Mouse (Mus musculus) MEL (cell line): ENCODE data around the gene Baiap2. TPM values are rescaled to one million over a fixed set of nuclear protein-coding genes. Genes with fewer than 3 reads are reported as not detected.

Source experiments
- DNase-seq: peaks from one replicate; pipeline ENCODE4 v3.0.0; 2011; ENCODE audit warnings: low read depth, low spot score
- H3K27ac ChIP-seq: 2 replicates; pipeline ENCODE4 v1.5.1; 2012; ENCODE audit warnings: low read depth, mild to moderate bottlenecking, control low read depth, low read length, moderate library complexity; ENCODE audit not compliant: control insufficient read depth
- H3K27me3 ChIP-seq, 2 experiments: fragments of 150-350 bp in 1 of 2; sonication (generic) in 1 of 2; 2 replicates each; pipeline ENCODE4 v1.6.1; 2012; ENCODE audit warnings: low read length in 2 of 2, mild to moderate bottlenecking in 2 of 2, improper control_type of control experiment in 1 of 2, moderate library complexity in 1 of 2; ENCODE audit not compliant: insufficient read depth in 2 of 2, control insufficient read depth in 1 of 2
- H3K36me3 ChIP-seq, 2 experiments: 2 replicates each; pipeline ENCODE4 v1.6.1; 2012 to 2014; ENCODE audit warnings: low read length in 2 of 2, improper control_type of control experiment in 1 of 2, inconsistent platforms in 1 of 2, mild to moderate bottlenecking in 1 of 2; ENCODE audit not compliant: insufficient read depth in 2 of 2, control insufficient read depth in 1 of 2
- H3K4me1 ChIP-seq, 2 experiments: fragments of 150-350 bp in 1 of 2; sonication (generic) in 1 of 2; 2 replicates each; pipeline ENCODE4 v1.6.1; 2012; ENCODE audit warnings: low read length in 2 of 2, improper control_type of control experiment in 1 of 2, mild to moderate bottlenecking in 1 of 2; ENCODE audit not compliant: insufficient read depth in 2 of 2, control insufficient read depth in 1 of 2
- H3K4me3 ChIP-seq, 2 experiments: fragments of 150-350 bp in 1 of 2; sonication (generic) in 1 of 2; 2 replicates each; pipeline ENCODE4 v1.5.1; 2012; ENCODE audit warnings: low read depth in 2 of 2, low read length in 2 of 2, mild to moderate bottlenecking in 2 of 2, moderate library complexity in 2 of 2, control low read depth in 1 of 2, improper control_type of control experiment in 1 of 2; ENCODE audit not compliant: control insufficient read depth in 1 of 2, insufficient read depth in 1 of 2
- H3K79me2 ChIP-seq: 2 replicates; pipeline ENCODE4 v1.6.1; 2012; ENCODE audit warnings: mild to moderate bottlenecking, low read length, moderate library complexity; ENCODE audit not compliant: control insufficient read depth, poor library complexity, insufficient read depth
- H3K9ac ChIP-seq: 2 replicates; pipeline ENCODE4 v1.6.1; 2012; ENCODE audit warnings: low read depth, mild to moderate bottlenecking, control low read depth, low read length, moderate library complexity; ENCODE audit not compliant: control insufficient read depth, poor library complexity, severe bottlenecking
- H3K9me3 ChIP-seq: fragments of 150-350 bp; sonication (generic); replicated peaks from 2 replicates; pipeline ENCODE4 v1.6.1; 2012; ENCODE audit warnings: mild to moderate bottlenecking, low read length, improper control_type of control experiment, moderate library complexity; ENCODE audit not compliant: insufficient read depth
- CHD1 ChIP-seq: IDR thresholded peaks from 2 replicates; pipeline ENCODE4 v1.6.1; 2012; ENCODE audit warnings: low read depth, mild to moderate bottlenecking, inconsistent platforms, low read length, improper control_type of control experiment
- CHD2 ChIP-seq: IDR thresholded peaks from 2 replicates; pipeline ENCODE4 v1.6.1; 2011; ENCODE audit warnings: low read length, improper control_type of control experiment
- CTCF ChIP-seq, 3 experiments: IDR thresholded peaks in 2 of 3; conservative IDR thresholded peaks in 1 of 3; 2 replicates each; pipeline ENCODE4 v1.5.1; 2011 to 2012; ENCODE audit warnings: low read length in 3 of 3, low read depth in 2 of 3, mild to moderate bottlenecking in 2 of 3, improper control_type of control experiment in 1 of 3, inconsistent platforms in 1 of 3, mixed read lengths in 1 of 3, moderate library complexity in 1 of 3; ENCODE audit not compliant: control insufficient read depth in 1 of 3, insufficient read depth in 1 of 3, poor library complexity in 1 of 3, severe bottlenecking in 1 of 3
- ELF1 ChIP-seq: IDR thresholded peaks from 2 replicates; pipeline ENCODE4 v1.6.1; 2014; ENCODE audit warnings: low read depth, mild to moderate bottlenecking, inconsistent platforms, low read length, improper control_type of control experiment, moderate library complexity
- GABPA ChIP-seq: IDR thresholded peaks from 2 replicates; pipeline ENCODE4 v1.6.1; 2012; ENCODE audit warnings: low read depth, mild to moderate bottlenecking, inconsistent platforms, low read length, improper control_type of control experiment, moderate library complexity
- HCFC1 ChIP-seq: IDR thresholded peaks from 2 replicates; pipeline ENCODE4 v1.6.1; 2012; ENCODE audit warnings: low read depth, mild to moderate bottlenecking, inconsistent platforms, low read length, improper control_type of control experiment, moderate library complexity
- JUND ChIP-seq: IDR thresholded peaks from 2 replicates; pipeline ENCODE4 v1.6.1; 2011; ENCODE audit warnings: low read depth, mild to moderate bottlenecking, improper control_type of control experiment, low read length
- KAT2A ChIP-seq: conservative IDR thresholded peaks from 2 replicates; pipeline ENCODE4 v1.6.1; 2012; ENCODE audit warnings: low read depth, low read length, improper control_type of control experiment, inconsistent platforms
- MAFK ChIP-seq: IDR thresholded peaks from 2 replicates; pipeline ENCODE4 v1.6.1; 2011; ENCODE audit warnings: low read depth, mild to moderate bottlenecking, low read length, improper control_type of control experiment, borderline replicate concordance
- MAX ChIP-seq: IDR thresholded peaks from 2 replicates; pipeline ENCODE4 v1.6.1; 2011; ENCODE audit warnings: low read length, improper control_type of control experiment
- MXI1 ChIP-seq: IDR thresholded peaks from 2 replicates; pipeline ENCODE4 v1.6.1; 2011; ENCODE audit warnings: mild to moderate bottlenecking, low read depth, low read length, improper control_type of control experiment
- MYC ChIP-seq: IDR thresholded peaks from 2 replicates; pipeline ENCODE4 v1.6.1; 2011; ENCODE audit warnings: low read depth, mild to moderate bottlenecking, low read length, improper control_type of control experiment, moderate library complexity
- NRF1 ChIP-seq: IDR thresholded peaks from 2 replicates; pipeline ENCODE4 v1.6.1; 2014; ENCODE audit warnings: low read depth, mild to moderate bottlenecking, inconsistent platforms, low read length, improper control_type of control experiment, moderate library complexity; ENCODE audit not compliant: poor library complexity, insufficient read depth, severe bottlenecking
- POLR2A ChIP-seq, 2 experiments: IDR thresholded peaks; 2 replicates each; pipeline ENCODE4 v1.6.1; 2011 to 2012; ENCODE audit warnings: low read length in 2 of 2, mild to moderate bottlenecking in 2 of 2, control low read depth in 1 of 2, improper control_type of control experiment in 1 of 2, low read depth in 1 of 2, moderate library complexity in 1 of 2; ENCODE audit not compliant: control insufficient read depth in 1 of 2, insufficient read depth in 1 of 2, poor library complexity in 1 of 2
- POLR2AphosphoS2 ChIP-seq: IDR thresholded peaks from 2 replicates; pipeline ENCODE4 v1.6.1; 2011; ENCODE audit warnings: low read length, improper control_type of control experiment
- RCOR1 ChIP-seq: IDR thresholded peaks from 2 replicates; pipeline ENCODE4 v1.6.1; 2012; ENCODE audit warnings: low read depth, mild to moderate bottlenecking, inconsistent platforms, low read length, improper control_type of control experiment
- SIN3A ChIP-seq: IDR thresholded peaks from 2 replicates; pipeline ENCODE4 v1.6.1; 2012; ENCODE audit warnings: low read length, improper control_type of control experiment, inconsistent platforms
- SMC3 ChIP-seq: IDR thresholded peaks from 2 replicates; pipeline ENCODE4 v1.6.1; 2011; ENCODE audit warnings: low read depth, low read length, improper control_type of control experiment
- TAL1 ChIP-seq: IDR thresholded peaks from 2 replicates; pipeline ENCODE4 v1.6.1; 2012; ENCODE audit warnings: mild to moderate bottlenecking, inconsistent platforms, low read length, moderate library complexity, mixed read lengths
- TCF12 ChIP-seq: IDR thresholded peaks from 2 replicates; pipeline ENCODE4 v1.6.1; 2014; ENCODE audit warnings: low read depth, mild to moderate bottlenecking, inconsistent platforms, low read length, improper control_type of control experiment, moderate library complexity
- USF1 ChIP-seq: IDR thresholded peaks from 2 replicates; pipeline ENCODE4 v1.6.1; 2014; ENCODE audit warnings: low read depth, mild to moderate bottlenecking, inconsistent platforms, low read length, improper control_type of control experiment, moderate library complexity
- USF2 ChIP-seq, 2 experiments: IDR thresholded peaks; 2 replicates each; pipeline ENCODE4 v1.6.1; 2011 to 2012; ENCODE audit warnings: improper control_type of control experiment in 2 of 2, low read length in 2 of 2, borderline replicate concordance in 1 of 2, inconsistent platforms in 1 of 2, low read depth in 1 of 2, mild to moderate bottlenecking in 1 of 2; ENCODE audit not compliant: insufficient read depth in 1 of 2
- ZKSCAN1 ChIP-seq: IDR thresholded peaks from 2 replicates; pipeline ENCODE4 v1.6.1; 2012; ENCODE audit warnings: low read depth, mild to moderate bottlenecking, inconsistent platforms, low read length, improper control_type of control experiment, moderate library complexity
- ZNF384 ChIP-seq: IDR thresholded peaks from 2 replicates; pipeline ENCODE4 v1.6.1; 2012; ENCODE audit warnings: low read depth, mild to moderate bottlenecking, inconsistent platforms, low read length, improper control_type of control experiment
- polyA plus RNA-seq, 2 experiments: library from polyadenylated mRNA; stranded (reverse) in 1 of 2; unstranded in 1 of 2; fragments of >175 nt in 1 of 2; fragments of >200 nt in 1 of 2; gene quantifications; 2 replicates each; pipeline versions ENCODE4 v1.2.1 to v1.2.4; 2012; ENCODE audit warnings: low replicate concordance in 2 of 2, low read depth in 1 of 2; ENCODE audit not compliant: insufficient read length in 2 of 2, insufficient read depth in 1 of 2, missing spikeins in 1 of 2
- total RNA-seq: library from RNA; depleted of rRNA; stranded (reverse); fragments of 300-350 nt; gene quantifications from 2 replicates; pipeline ENCODE4 v1.2.3, GENCODE M21; 2012

The Baiap2 gene
- total and polyA plus RNA-seq, 3 experiments, result 27.5 to 31.3 TPM; not detected in 1

DNA sequence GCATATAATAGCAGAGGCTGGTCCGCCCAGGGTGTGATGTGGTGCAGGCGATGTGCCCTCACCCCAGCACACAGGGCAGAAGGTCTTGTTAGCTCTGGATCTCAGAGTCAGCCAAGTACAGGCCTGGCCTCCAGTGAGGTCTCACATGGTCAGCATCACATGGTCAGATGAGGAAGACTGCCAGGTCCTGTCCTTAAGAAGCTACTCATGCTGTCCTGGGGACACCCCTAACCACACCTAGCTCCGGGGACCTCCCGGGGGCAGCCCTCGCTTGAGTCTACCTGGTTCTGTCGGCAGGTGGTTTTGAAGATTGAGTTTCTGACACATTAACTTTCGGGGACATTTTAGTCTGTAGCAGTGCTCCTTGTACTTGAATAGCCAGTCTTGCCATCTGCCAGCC is 45.8 kb downstream of the Baiap2 start:
- Histone ChIP-seq H3K79me2 (no peaks in the 10 kb centered on the region), H3K9me3 (no peaks in the 10 kb centered on the region), H3K27me3 (no peaks in the 10 kb centered on the region), H3K36me3 (no peaks in the 10 kb centered on the region; a peak in 1 of 4 replicates), H3K4me3 (no peak overlapping the region), H3K4me1 (peaks cover 0 to 3% of the 10 kb centered on the region in 2 experiments; a peak in 1 of 4 replicates), H3K9ac (no peak overlapping the region), H3K27ac (no peak overlapping the region)
- DNase-seq, result no peak
- TF ChIP-seq JUND, result no peak
- TF ChIP-seq POLR2A (IDR thresholded peaks at IDR 0.05; ENCODE audit: control insufficient read depth in 1 of 2, insufficient read depth in 1 of 2, low read depth in 1 of 2, low read length in 2 of 2, poor library complexity in 1 of 2), result no peak
- TF ChIP-seq ELF1, result no peak
- TF ChIP-seq POLR2AphosphoS2, result no peak
- no peak for TF ChIP-seq ZNF384
- TF ChIP-seq MYC, result no peak
- TF ChIP-seq TAL1, result no peak
- TF ChIP-seq USF2 (IDR thresholded peaks at IDR 0.05; ENCODE audit: borderline replicate concordance in 1 of 2, insufficient read depth in 1 of 2, low read depth in 1 of 2, low read length in 2 of 2), result no peak
- no peak for TF ChIP-seq MXI1
- no peak for TF ChIP-seq CHD1
- no peak for TF ChIP-seq MAX
- no peak for TF ChIP-seq RCOR1
- no peak for TF ChIP-seq CTCF (IDR thresholded peaks at IDR 0.05 in 2 of 3, conservative IDR thresholded peaks at IDR 0.05 in 1 of 3; ENCODE audit: control insufficient read depth in 1 of 3, insufficient read depth in 1 of 3, low read depth in 2 of 3, low read length in 3 of 3, poor library complexity in 1 of 3, severe bottlenecking in 1 of 3)

DNA sequence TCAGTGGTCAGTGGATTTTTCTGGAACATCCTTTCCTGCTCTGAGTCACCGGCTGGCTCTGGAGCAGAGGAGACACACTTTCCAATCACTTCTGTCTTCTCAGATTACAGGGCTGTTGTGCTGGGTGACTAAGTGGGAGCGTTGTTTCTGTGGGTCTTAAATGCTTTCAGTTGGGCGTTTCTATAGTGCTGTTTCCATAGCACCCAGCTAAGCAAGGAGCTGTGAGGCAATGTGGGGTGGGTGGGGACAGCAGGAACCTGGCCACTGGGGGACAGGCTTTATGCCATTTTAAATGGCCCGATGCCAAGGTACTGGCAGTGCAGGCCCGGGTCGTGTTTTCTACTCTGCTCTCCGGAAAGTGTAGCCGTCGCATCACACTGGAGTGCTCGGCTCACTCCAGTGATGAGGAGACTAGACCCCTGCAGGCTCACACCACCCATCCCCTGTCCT is 46.6 kb downstream of the Baiap2 start:
- no peak for DNase-seq
- TF ChIP-seq POLR2A (IDR thresholded peaks at IDR 0.05; ENCODE audit: control insufficient read depth in 1 of 2, insufficient read depth in 1 of 2, low read depth in 1 of 2, low read length in 2 of 2, poor library complexity in 1 of 2) (no peak), USF1 (no peak), ZKSCAN1 (no peak), TCF12 (no peak), POLR2AphosphoS2 (no peak), GABPA (no peak), CHD2 (no peak), KAT2A (no peak), HCFC1 (no peak), NRF1 (no peak), SMC3 (no peak), MAFK (no peak), MYC (no peak), SIN3A (no peak)
- TF ChIP-seq, all 39 proteins: peak for 0
- Histone ChIP-seq H3K36me3 (no peaks in the 10 kb centered on the region; a peak in 1 of 4 replicates), H3K4me1 (peaks cover 0 to 3% of the 10 kb centered on the region in 2 experiments; a peak in 1 of 4 replicates), H3K4me3 (no peak overlapping the region), H3K27me3 (no peaks in the 10 kb centered on the region), H3K27ac (no peak overlapping the region), H3K79me2 (no peaks in the 10 kb centered on the region), H3K9ac (no peak overlapping the region), H3K9me3 (no peaks in the 10 kb centered on the region)
